Mouse (Mus musculus) cerebellum, postnatal 25 days (tissue): ENCODE data around the gene Hes3.

ENCODE experiments used
- DNase-seq, 2 experiments: peaks; one replicate each; pipeline ENCODE4 v3.0.0; 2021; ENCODE audit warnings: mixed read lengths in 2 of 2

The Hes3 gene

DNA sequence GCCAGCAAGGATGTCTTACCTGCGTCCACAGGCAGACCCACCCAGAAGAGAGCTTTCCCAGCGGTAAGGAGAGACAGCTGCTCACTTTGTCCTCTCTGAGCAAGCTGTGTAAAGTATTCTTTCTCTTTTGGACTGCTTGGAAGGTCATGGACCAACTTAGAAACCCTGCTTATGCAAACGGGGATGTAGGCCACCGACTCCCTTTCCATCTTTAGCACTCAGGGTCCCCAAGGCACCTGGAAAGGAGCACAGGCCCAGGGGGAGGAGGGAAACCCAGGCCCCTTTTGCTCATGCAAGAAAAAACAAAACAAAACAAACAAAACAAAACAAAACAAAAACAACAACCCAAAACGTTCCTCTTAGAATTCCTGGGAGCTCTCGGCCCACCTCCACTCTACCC, at the start of gene Hes3:
Gene Hes3 (minus strand): TSS at position 101 of the 400 bp plus-strand sequence.
- no peak for DNase-seq

DNA sequence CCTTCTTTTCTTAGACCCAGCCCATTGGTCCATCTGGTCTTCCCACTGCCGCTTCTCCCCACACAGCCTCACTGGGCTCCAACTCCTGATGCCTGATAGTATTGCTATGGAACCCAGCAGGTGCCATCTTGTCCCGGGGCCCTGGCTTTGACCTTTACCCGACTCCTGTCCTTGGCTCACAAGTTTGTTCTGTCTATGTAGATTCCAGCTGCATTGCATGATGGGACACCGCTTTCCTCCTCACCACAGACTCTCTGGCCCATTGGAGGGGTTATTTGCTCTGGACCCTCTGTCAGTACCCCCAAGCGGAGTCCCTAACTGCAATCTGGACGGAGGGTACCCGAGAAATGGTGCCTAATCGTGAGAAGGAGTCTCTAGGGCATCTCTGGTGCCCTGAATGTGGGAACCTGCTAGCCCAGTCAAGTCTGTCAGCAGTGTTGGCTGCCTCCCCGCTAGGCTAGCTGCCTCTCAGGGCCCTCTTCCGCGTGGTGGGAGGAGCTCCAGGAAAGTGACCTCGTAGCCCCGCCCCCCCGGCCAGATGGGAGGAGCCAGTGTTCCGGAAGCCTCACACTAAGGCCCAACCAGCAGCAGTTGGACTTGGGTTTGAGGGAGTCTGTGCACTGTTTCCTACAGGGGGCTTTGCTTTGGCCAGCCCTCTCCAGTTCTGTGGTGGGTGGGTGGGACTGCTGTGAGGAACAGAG, 49.3 kb upstream of the Hes3 start:
- DNase-seq: peak in 1 of 2 experiments; percentile 38

DNA sequence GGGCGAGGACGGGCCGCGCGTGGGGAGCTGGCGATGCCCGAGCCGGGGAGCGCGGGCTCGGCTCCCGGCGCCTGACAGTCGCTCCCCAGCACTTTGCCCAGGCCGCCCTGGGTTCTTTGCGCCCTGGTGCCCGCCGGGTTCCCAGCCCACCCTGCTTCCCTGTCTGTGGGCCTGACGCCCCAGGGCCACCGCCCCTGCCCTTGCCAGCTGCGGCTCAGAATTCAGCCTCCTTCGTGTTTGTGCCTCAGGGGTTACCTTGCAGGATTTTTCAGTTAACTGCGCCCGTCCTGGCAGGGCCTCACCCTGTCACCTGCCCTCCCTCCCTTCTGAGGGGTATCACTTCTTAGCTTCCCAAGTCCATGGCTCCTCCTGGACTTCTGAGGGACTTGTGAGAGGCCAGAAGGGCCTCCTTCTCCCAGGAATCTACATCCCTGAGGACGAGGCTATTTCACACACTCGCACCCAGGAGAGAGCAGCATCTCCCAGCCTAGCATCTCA, 47.9 kb upstream of the Hes3 start:
- DNase-seq: peak in 1 of 2 experiments; percentile 47

DNA sequence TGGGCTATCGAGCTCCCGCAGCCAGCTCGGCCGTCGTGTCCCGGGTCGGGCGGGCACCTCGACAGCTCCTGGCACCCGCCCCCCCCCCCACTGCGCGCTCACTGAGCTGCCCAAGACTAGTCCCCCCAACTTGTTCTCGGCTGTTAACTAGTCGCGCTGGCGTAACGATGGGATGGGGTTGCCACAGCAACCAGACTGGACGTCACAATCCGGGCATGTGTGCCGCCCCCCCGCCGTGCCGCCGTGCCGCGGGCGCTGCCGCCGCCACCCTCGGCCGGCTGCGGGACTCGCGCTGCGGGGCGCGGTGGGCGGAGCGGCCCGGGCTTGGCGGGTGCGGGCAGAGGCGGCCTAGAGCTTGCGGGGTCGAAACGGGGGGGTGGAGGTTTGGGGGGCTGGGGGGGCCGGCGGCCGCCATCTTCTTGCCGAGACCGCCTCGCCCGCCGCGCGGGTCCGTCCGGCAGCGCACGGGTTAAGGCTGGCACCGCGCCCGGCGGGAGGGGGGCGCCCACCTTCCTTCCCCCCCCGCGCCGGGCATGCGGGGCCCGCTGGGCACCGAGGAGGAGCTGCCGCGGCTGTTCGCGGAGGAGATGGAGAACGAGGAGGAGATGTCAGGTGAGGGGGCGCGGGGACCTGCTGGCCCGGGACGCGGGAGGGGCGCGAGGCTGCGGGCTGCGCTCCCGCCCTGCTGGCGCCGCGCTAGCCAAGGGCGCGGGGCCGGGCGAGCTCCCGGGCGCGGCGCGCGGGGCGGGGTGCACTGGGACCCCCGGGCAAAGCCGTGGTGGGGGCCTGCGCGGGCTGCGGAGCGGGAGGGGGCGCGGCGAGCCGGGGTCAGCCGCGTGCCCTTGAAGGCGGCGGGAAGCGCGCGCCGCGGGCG, 47.2 kb upstream of the Hes3 start, which contains the start of gene Chd5:
Gene Chd5 (plus strand): TSS at position 233 of the 874 bp plus-strand sequence.
- peak; percentile 47 to 76 for DNase-seq

DNA sequence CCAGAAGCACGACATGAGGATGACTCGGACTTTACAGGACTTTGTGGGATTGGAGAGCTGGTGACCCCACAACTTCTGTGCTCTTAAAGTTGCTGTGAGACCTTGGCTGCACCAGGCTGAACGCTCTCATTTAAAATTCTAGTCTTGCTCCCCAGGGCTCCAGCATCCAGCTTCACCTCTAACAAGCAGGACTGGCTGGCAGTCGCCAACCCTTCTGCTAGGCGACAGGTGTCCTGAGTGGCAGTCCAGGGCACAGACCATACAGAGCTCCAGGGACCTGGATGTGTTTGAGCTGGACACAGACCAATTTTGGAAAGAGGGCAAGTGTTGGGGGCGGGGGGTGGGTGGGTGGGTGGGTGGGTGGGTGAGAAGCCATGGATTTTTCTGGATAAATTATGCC, 46.3 kb upstream of the Hes3 start:
- no peak for DNase-seq

DNA sequence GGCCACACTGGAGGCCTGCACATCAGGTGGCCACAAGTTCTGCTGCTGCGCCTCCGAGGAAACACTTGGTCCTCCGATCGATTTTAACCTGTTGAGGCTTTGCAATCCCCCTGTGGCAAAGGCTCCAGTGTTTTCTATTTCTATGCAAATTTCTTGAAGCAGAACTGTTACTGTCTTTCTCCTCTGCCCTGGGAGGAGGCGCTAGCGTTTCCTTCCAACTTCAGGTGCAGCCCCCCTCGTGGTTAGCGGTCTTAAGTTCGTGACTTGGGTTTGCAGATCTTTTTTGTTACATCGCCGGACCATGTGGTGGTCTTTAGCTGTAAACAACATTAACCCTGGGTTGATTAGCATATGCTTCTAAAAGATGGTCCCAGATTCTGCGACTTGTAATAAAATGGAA, 42.1 kb upstream of the Hes3 start:
- no peak for DNase-seq

DNA sequence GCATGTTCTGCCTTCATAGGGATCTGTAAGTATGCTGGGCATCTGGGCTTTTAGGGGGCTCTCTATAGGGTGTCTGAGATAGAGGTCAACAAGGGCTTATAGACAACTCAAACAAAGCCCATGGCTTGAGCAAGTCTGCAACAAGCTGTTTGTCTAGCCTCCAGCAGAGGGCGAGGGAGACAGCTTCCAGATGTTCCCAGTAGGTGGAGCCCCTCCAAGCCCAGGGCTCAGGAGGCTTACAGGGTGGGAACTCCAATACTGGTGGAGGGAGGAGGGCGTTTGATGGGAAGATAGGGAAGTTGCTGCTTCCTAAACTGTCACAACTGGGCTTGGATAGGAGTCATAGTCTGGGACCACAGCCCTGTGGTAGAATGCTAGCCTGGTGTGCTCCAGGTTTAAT, 41.5 kb upstream of the Hes3 start:
- peak in 1 of 2 experiments; percentile 49 for DNase-seq

DNA sequence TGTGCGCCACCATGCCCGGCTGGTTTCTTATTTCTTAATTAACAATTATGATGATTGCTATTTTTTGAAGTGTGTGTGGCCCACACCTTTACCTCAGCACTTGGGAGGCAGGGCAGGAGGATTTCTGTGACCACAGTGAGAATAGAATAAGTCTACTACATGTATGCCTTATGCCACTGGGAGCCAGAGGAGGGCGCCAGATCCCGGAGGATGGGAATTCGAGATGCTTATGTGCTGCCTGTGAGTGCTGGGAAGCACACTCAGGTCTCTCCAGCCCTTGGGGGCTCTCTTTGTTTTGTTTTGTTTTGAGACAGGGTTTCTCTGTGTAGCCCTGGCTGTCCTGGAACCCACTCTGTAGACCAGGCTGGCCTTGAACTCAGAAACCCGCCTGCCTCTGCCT, 37.2 kb upstream of the Hes3 start:
- peak; percentile 52 to 74 for DNase-seq

DNA sequence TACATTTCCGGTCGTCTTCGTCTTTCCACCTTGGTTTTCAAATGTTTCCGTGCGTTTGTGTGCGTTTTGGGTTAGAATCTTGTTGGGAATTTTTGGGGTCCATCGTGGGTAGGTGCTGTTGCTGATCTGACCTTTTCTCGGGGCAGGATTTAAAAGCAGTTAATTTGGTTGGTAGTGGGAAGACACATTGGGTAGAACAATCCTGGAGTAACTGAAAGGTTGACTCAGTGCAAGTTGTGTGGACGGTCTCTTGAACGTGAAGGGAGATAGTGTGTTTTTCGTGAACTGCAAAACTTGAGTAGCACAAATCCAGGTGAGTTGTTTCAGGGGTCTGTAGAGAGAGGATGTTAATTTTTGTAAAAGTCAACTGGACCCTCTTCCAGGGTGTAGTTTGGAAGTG, 35.1 kb upstream of the Hes3 start:
- DNase-seq: no peak

DNA sequence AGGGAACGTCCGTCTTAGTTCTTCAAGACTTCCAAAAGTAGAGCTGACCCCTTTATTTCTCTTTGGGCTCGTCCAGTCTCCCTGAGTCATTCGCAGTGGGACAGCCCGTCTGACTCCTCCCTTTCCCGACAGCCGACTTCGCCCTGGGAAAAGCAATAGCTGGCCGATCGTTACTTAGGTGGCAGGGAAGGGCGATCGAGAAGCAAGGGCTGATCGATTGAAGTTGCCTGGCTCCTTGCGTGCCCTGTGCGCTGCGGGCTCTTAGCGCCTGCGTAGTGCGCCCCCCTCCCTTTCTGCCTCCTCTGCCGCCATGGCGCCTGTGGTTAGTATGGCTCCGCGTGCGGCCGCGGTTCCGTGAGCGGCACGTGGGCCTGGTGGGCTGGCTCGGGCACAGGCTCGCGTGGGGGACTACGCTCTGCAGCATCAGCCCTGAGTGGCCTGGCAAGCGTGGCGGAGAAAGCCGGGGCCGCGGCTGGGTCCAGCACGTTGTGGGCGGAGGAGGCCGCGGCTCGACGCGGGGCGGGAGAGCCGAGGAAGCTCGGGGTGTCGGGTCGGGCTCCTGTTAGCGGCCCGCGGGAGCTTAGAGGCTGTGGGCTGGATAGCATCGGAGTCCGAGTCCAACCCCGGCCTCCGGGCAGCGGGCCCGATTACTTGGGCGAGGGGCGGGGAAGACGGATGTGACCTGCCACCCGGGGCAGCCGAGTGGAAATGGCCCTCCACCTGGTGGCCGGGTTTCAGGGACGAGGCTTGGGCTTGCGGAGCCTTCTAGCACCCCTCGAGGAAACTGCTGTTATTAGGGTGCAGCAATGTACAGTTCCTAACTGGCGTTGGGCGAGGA, 34.3 kb upstream of the Hes3 start, which contains the start of gene Rpl22:
Gene Rpl22 (plus strand): TSS at position 169 of the 838 bp plus-strand sequence.
- DNase-seq: peak; percentile 93 to 96

DNA sequence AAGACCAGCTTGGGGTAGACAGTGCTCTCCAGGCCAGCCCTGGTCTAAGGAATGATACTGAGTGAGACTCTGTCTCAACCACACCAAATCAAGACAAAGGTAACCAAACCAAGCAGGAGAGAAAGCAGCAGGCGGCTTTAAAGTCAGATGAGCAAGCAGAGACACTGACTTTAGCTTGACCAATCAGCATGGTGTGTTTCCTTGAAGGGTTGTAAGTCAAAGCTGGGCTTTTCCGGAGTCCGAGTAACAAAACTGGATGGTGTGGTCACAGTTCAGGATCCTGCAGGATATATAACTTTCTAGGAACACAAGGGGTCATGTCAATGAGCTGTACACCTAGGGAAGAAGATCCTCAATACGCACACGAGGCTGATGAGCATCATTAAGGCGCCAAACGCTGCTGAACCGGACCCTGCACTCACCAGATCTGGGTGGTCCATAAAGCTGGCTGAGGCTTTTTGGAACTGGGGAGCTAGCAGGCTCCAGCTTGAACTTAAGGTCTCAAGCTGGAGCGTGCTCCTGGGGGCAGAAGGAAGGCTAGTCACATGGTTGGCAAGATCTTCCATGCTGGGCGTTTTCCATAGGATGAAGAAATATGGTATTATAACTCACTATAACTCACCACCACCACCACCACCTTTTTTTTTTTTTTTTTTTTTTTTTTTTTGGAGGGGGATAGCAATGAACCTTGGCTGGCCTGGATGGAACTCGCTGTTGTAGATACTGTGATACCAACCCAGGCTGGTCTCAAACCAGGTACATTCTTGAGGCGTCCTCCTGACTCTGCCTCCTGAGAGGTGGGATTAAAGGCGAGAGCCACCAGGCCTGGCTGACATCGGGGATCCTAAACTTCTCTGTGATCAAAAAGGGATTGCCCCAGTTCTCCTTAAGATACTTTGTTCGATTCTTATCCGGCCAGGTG, 33.4 kb upstream of the Hes3 start:
- DNase-seq: no peak

DNA sequence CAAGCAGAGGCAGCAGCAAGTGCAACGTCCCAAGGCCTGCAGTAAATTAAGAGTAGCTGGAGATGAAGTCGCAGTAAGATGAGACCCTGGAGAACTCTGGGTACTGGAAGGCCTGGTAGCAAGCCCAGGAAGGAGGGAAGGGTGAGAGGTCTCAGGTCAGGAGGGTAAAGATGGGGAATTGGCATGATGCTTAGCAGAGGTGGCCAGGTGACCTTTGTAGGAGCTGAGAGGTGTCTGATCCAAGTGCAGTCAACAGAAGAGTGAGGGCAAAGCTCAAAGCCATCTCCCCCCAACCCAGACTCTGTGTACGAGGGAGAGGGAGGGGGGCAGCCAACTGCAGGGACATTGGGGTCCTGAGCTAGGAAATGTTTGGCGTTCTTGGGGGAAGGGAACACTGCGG, 30.0 kb upstream of the Hes3 start:
- DNase-seq: no peak

DNA sequence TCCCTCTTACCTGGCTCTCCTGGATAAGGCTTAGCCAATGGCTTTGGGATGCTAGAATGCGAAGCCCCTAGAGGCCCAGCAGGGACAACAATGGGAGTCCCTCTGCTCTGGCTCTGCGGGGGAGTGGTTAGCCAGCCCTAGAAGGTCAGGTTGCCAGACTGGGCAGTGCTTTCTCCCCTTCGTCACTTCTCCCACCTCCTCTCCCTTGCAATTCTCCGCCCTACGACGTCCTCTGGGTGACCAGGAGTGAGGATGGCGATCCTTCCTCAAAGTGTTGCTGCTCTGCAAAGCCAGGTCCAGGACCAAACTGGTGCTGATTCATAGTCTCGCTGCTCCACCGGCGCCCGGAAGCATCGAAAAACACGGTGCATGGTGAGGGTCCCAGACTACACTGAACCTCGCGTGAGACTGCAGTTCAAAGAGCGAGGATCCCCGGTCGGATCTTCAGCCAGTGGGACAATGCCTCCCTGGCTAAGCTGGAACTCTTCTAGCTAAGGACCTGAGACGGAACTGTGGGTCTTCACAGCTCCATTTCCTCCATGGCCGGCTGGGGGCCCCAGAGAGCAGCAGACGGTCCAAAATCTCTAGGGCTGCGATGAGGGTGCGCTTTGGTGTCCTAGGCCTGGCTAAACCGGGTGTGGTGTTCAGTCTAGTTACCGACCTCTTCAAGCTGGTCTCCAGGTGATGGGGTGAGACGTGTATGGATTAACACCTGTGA, 27.2 kb upstream of the Hes3 start, which contains the start of gene Rnf207:
Gene Rnf207 (minus strand): TSS at position 477 of the 718 bp plus-strand sequence.
- DNase-seq: peak; percentile 77 to 82

DNA sequence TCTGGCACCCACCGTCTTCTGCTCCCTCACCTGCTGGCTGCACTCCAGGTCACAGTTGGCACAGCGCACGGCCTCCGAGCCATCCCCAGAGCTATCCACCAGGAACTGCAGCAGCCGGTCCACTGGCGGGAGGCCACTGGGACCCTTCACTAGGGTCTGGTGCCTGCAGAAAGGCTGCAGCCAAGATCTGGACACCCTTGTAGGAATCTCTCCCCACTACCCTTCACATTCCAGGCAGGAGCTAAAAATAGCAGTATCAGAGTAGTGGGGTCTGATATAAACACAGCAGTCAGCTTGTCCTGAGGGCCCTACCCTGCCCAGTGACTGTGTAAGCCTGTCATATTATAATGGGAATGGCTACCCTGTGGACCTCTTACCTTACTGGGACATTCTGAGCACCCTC, 26.2 kb upstream of the Hes3 start:
- peak in 1 of 2 experiments; percentile 45 for DNase-seq

DNA sequence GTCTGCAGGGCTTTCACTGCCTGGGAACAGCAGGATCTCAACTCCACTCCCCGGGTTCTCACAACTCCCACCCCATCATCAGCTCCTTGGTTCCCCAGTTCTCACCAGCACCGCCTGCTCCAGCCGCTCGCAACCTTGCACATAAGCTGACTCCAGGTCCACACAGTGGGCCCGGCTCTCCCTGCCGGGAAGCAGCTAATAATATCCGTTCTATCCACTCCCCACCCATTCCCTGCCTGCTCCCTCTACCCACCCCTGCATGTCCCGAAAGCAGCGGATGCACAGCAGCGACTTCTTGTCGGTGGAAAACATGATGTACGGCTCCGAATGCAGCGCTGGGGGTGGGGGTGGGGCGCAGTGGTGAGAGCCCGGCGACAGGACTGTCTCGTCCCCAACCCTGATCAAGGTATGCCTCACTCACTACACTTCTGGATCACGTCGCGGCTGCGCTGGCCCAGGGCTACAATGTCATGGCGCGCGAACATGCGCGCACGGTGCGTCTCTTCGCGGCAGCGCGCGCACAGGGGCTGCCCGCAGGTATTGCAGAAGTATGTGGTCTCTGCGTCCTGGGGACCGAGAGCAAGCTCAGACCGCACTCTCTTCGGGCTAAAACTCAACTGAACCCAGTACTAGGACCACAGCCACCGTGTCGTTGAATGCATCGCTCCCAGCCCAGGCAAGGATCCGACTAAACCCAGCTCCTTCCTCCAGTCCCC, 24.2 kb upstream of the Hes3 start:
- DNase-seq: no peak

DNA sequence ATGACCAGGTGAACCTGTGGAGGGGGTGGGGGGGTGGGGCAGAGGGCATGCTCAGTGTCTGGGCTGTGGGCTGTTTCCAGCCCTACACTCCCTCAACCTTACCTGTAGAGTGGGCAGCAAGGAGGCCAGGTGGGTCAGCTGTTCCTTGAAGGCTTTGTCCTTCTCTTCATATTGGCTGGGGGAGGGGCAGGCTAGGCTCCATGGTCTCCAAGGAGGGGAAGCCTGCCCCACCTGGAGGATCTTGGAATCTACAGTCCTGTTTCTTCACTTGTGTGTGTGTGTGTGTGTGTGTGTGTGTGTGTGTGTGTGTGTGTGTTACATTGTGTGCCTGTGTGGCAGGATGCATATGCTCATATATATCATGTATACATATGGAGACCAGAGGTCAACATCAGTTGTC, 22.5 kb upstream of the Hes3 start:
- DNase-seq: peak in 1 of 2 experiments; percentile 42

DNA sequence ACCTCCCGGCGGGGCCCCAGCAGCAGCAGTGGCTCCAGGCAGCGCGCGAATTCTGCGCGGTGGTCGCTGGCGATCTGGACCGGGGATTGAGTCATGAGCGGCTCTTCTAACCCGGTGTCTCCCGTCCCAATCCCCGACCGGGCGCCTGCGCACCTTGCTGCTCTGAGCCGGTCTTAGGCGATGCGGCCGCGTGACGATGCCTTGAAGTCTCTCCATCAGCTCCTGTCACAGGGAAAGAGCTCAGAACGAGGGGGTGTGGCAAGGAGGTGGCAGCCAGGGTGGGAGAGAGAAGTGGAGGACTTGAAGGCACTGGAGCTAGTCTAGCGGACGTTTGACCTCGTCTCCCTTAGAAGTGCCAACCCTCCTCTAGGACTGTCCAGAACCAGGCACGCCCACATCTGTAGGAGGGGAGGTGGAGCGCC, 21.8 kb upstream of the Hes3 start:
- peak; percentile 27 to 32 for DNase-seq

DNA sequence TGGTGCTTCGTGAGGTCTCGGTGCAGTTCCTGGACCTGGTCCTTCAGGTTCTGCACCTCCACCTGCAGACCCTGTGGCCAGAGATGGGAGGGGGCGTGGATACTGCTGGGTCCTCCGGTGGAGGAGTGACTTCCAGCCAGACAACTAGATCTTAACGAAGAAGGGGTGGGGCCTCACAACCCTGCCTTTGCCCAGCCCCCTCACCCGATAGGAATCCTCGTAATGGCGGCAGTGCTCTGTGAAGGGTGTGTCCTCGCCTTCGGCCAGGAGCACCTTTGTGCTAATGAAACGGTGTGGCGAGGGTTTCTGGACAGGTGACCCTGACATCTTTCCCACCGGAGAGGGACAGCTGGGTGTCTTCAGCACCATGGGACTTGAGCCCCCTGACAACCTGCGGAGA, 20.7 kb upstream of the Hes3 start:
- no peak for DNase-seq

DNA sequence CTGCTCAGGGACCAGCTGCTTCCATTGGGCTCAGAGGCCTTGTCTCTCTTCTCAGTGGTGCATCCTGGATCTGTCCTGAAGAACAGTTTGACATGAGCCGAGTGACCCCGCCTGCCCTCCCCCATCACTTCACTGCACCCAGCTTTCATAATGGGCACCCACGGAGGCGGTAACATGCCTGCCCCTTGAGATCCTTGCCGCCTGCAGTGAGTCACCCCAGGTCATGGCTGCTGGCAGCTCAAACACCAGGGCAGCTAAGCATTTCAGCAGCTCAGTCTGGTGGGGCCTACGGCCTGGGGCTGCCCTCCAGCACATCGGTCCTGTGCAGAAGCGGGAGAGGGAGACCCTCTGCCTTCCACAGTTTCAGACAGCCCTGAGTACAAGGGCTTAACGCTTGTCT, 16.1 kb upstream of the Hes3 start:
- no peak for DNase-seq

DNA sequence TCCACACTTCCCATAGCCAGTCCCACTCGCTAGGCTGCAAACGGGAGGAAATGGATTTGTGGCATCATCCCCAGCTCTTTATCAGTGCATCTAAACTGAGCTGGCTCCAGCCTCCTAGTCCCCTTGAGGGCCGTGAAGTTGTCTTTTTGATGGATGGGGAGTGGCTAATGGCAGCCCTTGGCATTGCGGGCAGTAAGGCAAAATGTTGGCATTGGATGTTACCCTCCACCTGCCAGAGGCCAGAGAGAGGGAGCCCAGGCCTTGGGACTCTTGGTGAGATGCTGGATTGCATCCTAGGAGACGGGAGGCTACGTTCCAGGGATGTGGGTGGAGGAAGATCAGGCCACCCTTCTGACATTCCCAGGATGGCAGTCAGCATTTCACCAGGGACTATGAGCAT, 14.5 kb upstream of the Hes3 start:
- no peak for DNase-seq
